In the genomic region with DNA sequence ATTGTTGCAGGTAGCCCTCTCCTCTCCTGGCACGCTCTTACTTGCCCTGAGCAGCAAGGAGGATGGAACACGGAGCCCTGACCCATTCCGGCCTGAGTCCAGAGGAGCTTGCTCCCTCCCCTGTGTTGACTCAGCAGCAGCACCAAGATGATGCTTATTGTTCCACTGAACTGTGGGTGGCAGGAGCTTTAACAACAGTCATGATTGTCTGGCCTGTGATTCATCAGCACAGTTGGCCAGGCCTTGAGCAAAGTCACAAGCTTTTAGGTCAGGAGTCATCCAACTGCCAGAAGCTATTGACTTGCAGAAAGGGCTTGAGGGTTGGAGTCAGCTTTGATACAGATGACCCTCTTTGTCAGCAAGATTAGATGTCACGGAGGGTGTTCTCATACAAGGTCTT, we compare ENCODE assay signal across 13 mouse cellular contexts.
DNase-seq lines count a peak whose midpoint lies in the region; ATAC-seq and TF ChIP-seq lines count a peak whose summit lies in the region.
"Had no signal": no experiment of that assay in that cellular context is flagged by ENCODE, and none has a peak within 500 bp of the region (broad histone marks: within the 10 kb centered on the region; RNA-seq: fewer than 3 reads in every experiment).

No protein-coding gene starts in this region.

- 21% methylated on average over 4 of the region's 4 CpGs for WGBS in hindbrain, embryonic 10.5 days
- 27% methylated on average over 4 of the region's 4 CpGs for WGBS in hindbrain, postnatal 0 days

- no peak overlapping the region for H3K9ac ChIP-seq in hindbrain, postnatal 0 days (replicated peaks; ENCODE audit: low read length)
- H3K9ac ChIP-seq: hindbrain, embryonic 12.5 days; limb, embryonic 13.5 days had no signal

- H3K4me1 ChIP-seq in hindbrain, embryonic 10.5 days (replicated peaks) = peaks cover 9% of the 10 kb centered on the region
- no peaks in the 10 kb centered on the region for H3K4me1 ChIP-seq in hindbrain, postnatal 0 days (ENCODE audit: insufficient read depth, low read length)
- H3K4me1 ChIP-seq: hindbrain, embryonic 12.5 days; limb, embryonic 13.5 days had no signal

- peaks cover 13% of the 10 kb centered on the region; the same call in 1 of the 2 replicates for H3K27me3 ChIP-seq in hindbrain, embryonic 10.5 days (ENCODE audit: insufficient read depth, poor library complexity, severe bottlenecking)
- H3K27me3 ChIP-seq in hindbrain, postnatal 0 days (ENCODE audit: insufficient read depth, low read length) = no peaks in the 10 kb centered on the region
- H3K27me3 ChIP-seq: hindbrain, embryonic 12.5 days; limb, embryonic 13.5 days had no signal

- TF ChIP-seq CTCF in hindbrain, postnatal 0 days (IDR thresholded peaks at IDR 0.05; ENCODE audit: low read depth) = no peak

- no peak overlapping the region for H3K4me3 ChIP-seq in hindbrain, embryonic 10.5 days
- H3K4me3 ChIP-seq in hindbrain, postnatal 0 days (ENCODE audit: low read length) = no peak overlapping the region
- H3K4me3 ChIP-seq: hindbrain, embryonic 12.5 days; limb, embryonic 13.5 days had no signal

- peak; percentile 70 for DNase-seq in adrenal gland, adult 2 months
- no peak for DNase-seq in adrenal gland, postnatal 25 days
- DNase-seq in hindbrain, embryonic 10.5 days (ENCODE audit: low spot score) = peak; percentile 7
- no peak for DNase-seq in hindbrain, postnatal 0 days (ENCODE audit: low spot score)
- DNase-seq in 3134 (ENCODE audit: extremely low read depth, insufficient read length, low spot score) = peak; percentile 24
- peak; percentile 40 to 52 for DNase-seq in adrenal gland, postnatal 36 days
- DNase-seq in kidney, adult 11 months = no peak
- no peak for DNase-seq in thymus, postnatal 25 days
- DNase-seq: B cell, adult 2 months; kidney, postnatal 10 days; lung, postnatal 14 days had no signal

- ATAC-seq in hindbrain, postnatal 0 days = no peak

- no peak overlapping the region for H3K4me2 ChIP-seq in hindbrain, postnatal 0 days (ENCODE audit: low read depth, low read length)
- H3K4me2 ChIP-seq: hindbrain, embryonic 12.5 days; limb, embryonic 13.5 days had no signal

- no peaks in the 10 kb centered on the region for H3K36me3 ChIP-seq in hindbrain, embryonic 10.5 days
- H3K36me3 ChIP-seq in hindbrain, postnatal 0 days (ENCODE audit: insufficient read depth, low read length) = no peaks in the 10 kb centered on the region
- H3K36me3 ChIP-seq: hindbrain, embryonic 12.5 days; limb, embryonic 13.5 days had no signal

- H3K27ac ChIP-seq in hindbrain, embryonic 10.5 days = no peak overlapping the region
- no peak overlapping the region for H3K27ac ChIP-seq in hindbrain, postnatal 0 days
- H3K27ac ChIP-seq: hindbrain, embryonic 12.5 days; limb, embryonic 13.5 days had no signal

- no peaks in the 10 kb centered on the region for H3K9me3 ChIP-seq in hindbrain, embryonic 10.5 days
- H3K9me3 ChIP-seq in hindbrain, postnatal 0 days (ENCODE audit: low read length) = no peaks in the 10 kb centered on the region
- H3K9me3 ChIP-seq: hindbrain, embryonic 12.5 days; limb, embryonic 13.5 days had no signal

Comparison
In these comparisons a context has a peak if more than half of its experiments do, and no peak if none do; other contexts are left out.
1. DNase-seq: peak in adrenal gland, adult 2 months (single experiment), hindbrain, embryonic 10.5 days (single experiment), 3134 (single experiment) and adrenal gland, postnatal 36 days (2 of 2); none in adrenal gland, postnatal 25 days (single experiment), hindbrain, postnatal 0 days (single experiment), kidney, adult 11 months (single experiment) and thymus, postnatal 25 days (single experiment).